Mouse (Mus musculus) lung, postnatal 0 days (tissue): ENCODE data around the gene 1700016K19Rik. TPM values are rescaled to one million over a fixed set of nuclear protein-coding genes. Genes with fewer than 3 reads are reported as not detected.
"Not testable (repeated sequence)": the region's sequence is repeated elsewhere in the genome, so short reads cannot be mapped to it uniquely, and the experiment has no call there.

Experiments used
- ATAC-seq: fragments of 200-750 bp; cut with Nextera tagmentation; 2 replicates; pipeline ENCODE4 v1.8.0; 2017; ENCODE audit warnings: moderate library complexity
- DNase-seq: peaks from one replicate; pipeline ENCODE4 v3.0.0-alpha.2; 2016; ENCODE audit warnings: low spot score
- H3K27ac ChIP-seq: fragments of 300-500 bp; sonication (generic); 2 replicates; pipeline ENCODE4 v1.5.1; 2014; ENCODE audit warnings: antibody characterized with exemption, mild to moderate bottlenecking, low read length, mixed read lengths
- H3K27me3 ChIP-seq: fragments of 300-500 bp; sonication (generic); replicated peaks from 2 replicates; pipeline ENCODE4 v1.6.1; 2014; ENCODE audit warnings: low read length, mixed read lengths; ENCODE audit not compliant: insufficient read depth
- H3K36me3 ChIP-seq: fragments of 300-500 bp; sonication (generic); 2 replicates; pipeline ENCODE4 v1.6.1; 2014; ENCODE audit warnings: low read length, mixed read lengths; ENCODE audit not compliant: insufficient read depth
- H3K4me1 ChIP-seq: fragments of 300-500 bp; sonication (generic); 2 replicates; pipeline ENCODE4 v1.6.1; 2014; ENCODE audit warnings: antibody characterized with exemption, low read depth, low read length, mixed read lengths; ENCODE audit not compliant: insufficient read depth
- H3K4me2 ChIP-seq: fragments of 300-500 bp; sonication (generic); replicated peaks from 2 replicates; pipeline ENCODE4 v1.6.1; 2014; ENCODE audit warnings: low read depth, mild to moderate bottlenecking, low read length, moderate library complexity, mixed read lengths
- H3K4me3 ChIP-seq: fragments of 300-500 bp; sonication (generic); 2 replicates; pipeline ENCODE4 v1.5.1; 2014; ENCODE audit warnings: low read depth, low read length
- H3K9ac ChIP-seq: fragments of 300-500 bp; sonication (generic); replicated peaks from 2 replicates; pipeline ENCODE4 v1.6.1; 2014; ENCODE audit warnings: low read depth, mild to moderate bottlenecking
- H3K9me3 ChIP-seq: fragments of 300-500 bp; sonication (generic); 2 replicates; pipeline ENCODE4 v1.6.1; 2016; ENCODE audit warnings: low read length, mixed read lengths
- CTCF ChIP-seq: IDR thresholded peaks from 2 replicates; pipeline ENCODE4 v1.5.1; 2016; ENCODE audit warnings: antibody characterized with exemption, mild to moderate bottlenecking
- EP300 ChIP-seq: IDR thresholded peaks from 2 replicates; pipeline ENCODE4 v1.6.1; 2016; ENCODE audit warnings: antibody characterized with exemption, mild to moderate bottlenecking, control low read depth
- WGBS: fragments of 180-500 bp; shearing (Covaris S2); extraction: QIAGEN DNeasy Blood & Tissue Kit; methylation state at CpG from one replicate; pipeline ENCODE4 v1.1.7; 2014; 5-methylcytosine and 5-hydroxymethylcytosine counted together
- polyA plus RNA-seq: library from polyadenylated mRNA; unstranded; fragments of >200 nt; fragmentation: Nextera tagmentation; extraction: Ambion mirVana; gene quantifications from 2 replicates; pipeline ENCODE4 v1.2.1, GENCODE M21; 2015

Gene 1700016K19Rik
- polyA plus RNA-seq, 1 experiment from 2014 or later = 15.5 TPM

- no peaks in the 10 kb centered on the region for H3K4me1 ChIP-seq
- no peak overlapping the region for H3K4me3 ChIP-seq
- H3K9ac ChIP-seq = no peak overlapping the region
- TF ChIP-seq CTCF (no peak), EP300 (no peak)
- H3K27me3 ChIP-seq = no peaks in the 10 kb centered on the region
- H3K27ac ChIP-seq = no peak overlapping the region
- no peak for ATAC-seq
- 84% methylated on average over 8 of the region's 8 CpGs for WGBS
- no peak for DNase-seq
- H3K4me2 ChIP-seq = no peak overlapping the region
- H3K9me3 ChIP-seq = no peaks in the 10 kb centered on the region
- H3K36me3 ChIP-seq = no peaks in the 10 kb centered on the region
Measured at GRCm38 (mm10) chr11:75991911-75992310, 7.8 kb upstream of the 1700016K19Rik start.

DNA sequence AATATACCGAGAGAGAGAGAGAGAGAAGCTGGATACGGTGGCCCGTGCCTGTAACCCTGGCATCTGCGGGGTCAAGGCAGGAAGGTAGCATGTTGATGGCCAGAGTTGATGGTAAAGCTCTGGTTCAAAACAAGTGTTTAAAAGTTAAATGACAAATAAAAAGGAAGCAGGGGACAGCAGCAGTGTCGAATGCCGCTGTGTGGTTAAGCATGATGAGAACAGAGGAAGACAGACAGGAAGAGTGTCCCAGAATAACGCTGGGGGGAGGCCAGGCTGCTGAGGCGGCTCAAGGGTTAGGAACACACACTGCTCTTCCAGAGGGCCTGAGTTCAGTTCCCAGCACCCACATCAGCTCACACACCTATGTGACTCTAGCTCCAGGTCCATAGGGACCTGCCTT is 7.2 kb upstream of the 1700016K19Rik start:
- Histone ChIP-seq H3K9ac (no peak overlapping the region), H3K27me3 (no peaks in the 10 kb centered on the region)
- WGBS = 77% methylated on average over 8 of the region's 8 CpGs

GRCm38 (mm10) chr11:75994357-75994756 is 5.4 kb upstream of the 1700016K19Rik start:
- no peak overlapping the region for H3K9ac ChIP-seq
- no peaks in the 10 kb centered on the region for H3K9me3 ChIP-seq
- no peak overlapping the region for H3K4me2 ChIP-seq
- no peaks in the 10 kb centered on the region for H3K4me1 ChIP-seq
- H3K27ac ChIP-seq = no peak overlapping the region
- WGBS = 60% methylated on average over 9 of the region's 9 CpGs
- TF ChIP-seq CTCF (no peak), EP300 (no peak)
- no peaks in the 10 kb centered on the region for H3K36me3 ChIP-seq
- DNase-seq = no peak
- no peaks in the 10 kb centered on the region for H3K27me3 ChIP-seq
- ATAC-seq = no peak
- no peak overlapping the region for H3K4me3 ChIP-seq

More for the DNA sequence above, 7.2 kb upstream of the 1700016K19Rik start:
- ATAC-seq (no peak), DNase-seq (no peak)
- no peak overlapping the region for H3K4me2 ChIP-seq
- H3K36me3 ChIP-seq = no peaks in the 10 kb centered on the region
- no peak for TF ChIP-seq CTCF
- TF ChIP-seq EP300 = no peak
- no peak overlapping the region for H3K27ac ChIP-seq
- no peaks in the 10 kb centered on the region for H3K9me3 ChIP-seq
- no peaks in the 10 kb centered on the region for H3K4me1 ChIP-seq
- no peak overlapping the region for H3K4me3 ChIP-seq

DNA sequence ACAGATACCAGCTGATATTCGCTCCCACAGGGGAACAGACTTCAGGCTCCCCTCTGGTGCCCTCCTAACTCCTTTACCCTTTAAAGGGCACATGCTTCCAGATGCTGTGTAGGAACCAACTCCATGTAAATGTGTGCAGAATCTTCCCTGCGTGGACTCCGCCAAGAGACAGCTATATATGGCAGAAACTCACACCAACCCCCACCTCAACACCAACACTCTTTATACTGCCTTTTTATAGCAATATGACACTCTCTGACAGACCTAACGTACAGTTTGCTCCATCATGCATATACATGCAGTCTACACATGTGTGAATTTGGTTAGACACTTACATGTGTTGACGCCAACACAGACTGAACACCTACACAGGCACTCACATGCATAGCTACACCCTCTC is 989 bp downstream of the 1700016K19Rik start:
- no peak overlapping the region for H3K4me3 ChIP-seq
- 75% methylated on average over 5 of the region's 5 CpGs for WGBS
- no peaks in the 10 kb centered on the region for H3K36me3 ChIP-seq
- no peak overlapping the region for H3K4me2 ChIP-seq
- H3K27me3 ChIP-seq = no peaks in the 10 kb centered on the region; the same call in 1 of the 2 replicates
- no peak overlapping the region for H3K9ac ChIP-seq
- H3K27ac ChIP-seq = no peak overlapping the region
- DNase-seq = no peak
- ATAC-seq = no peak
- no peaks in the 10 kb centered on the region for H3K4me1 ChIP-seq
- TF ChIP-seq EP300 (no peak), CTCF (no peak)
- H3K9me3 ChIP-seq = no peaks in the 10 kb centered on the region

DNA sequence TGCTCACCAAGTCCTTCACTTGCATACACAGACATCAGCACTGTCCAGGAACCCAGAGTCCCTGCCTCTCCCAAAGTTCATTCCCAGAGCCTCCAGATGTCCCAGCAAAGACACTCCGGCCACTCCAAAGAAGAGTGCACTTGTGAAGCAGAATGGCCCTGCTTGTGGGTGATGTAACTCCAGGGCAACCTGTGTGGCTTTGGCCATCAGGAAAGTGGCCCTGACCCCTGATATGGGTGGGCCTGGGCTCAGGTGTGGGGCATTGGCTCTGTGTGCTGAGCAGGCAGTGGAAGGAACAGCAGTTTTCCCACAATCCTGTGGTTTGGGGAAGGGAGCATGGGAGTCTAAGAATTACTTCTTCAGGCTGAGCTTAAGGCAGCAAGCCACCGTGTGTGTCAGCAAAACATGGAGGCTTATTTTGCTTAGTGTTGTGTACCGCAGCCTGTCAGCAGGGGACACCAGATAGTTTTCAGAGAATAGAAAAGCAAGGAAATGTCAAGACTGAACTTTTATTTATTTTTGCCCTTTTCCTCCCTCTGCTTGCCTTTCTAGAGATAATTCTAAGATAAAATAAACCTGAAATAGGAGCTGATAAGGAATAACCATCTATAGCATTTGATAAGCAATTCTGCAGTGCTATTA is 1.6 kb downstream of the 1700016K19Rik start:
- DNase-seq = peak; percentile 32
- TF ChIP-seq CTCF (peak; percentile 63), EP300 (no peak)
- no peaks in the 10 kb centered on the region; the same call in 1 of the 2 replicates for H3K27me3 ChIP-seq
- WGBS = 34% methylated on average over 3 of the region's 3 CpGs
- no peak overlapping the region for H3K4me2 ChIP-seq
- no peaks in the 10 kb centered on the region for H3K9me3 ChIP-seq
- no peak overlapping the region for H3K4me3 ChIP-seq
- no peak overlapping the region for H3K9ac ChIP-seq
- H3K36me3 ChIP-seq = no peaks in the 10 kb centered on the region
- no peaks in the 10 kb centered on the region for H3K4me1 ChIP-seq
- H3K27ac ChIP-seq = no peak overlapping the region
- ATAC-seq = no peak

DNA sequence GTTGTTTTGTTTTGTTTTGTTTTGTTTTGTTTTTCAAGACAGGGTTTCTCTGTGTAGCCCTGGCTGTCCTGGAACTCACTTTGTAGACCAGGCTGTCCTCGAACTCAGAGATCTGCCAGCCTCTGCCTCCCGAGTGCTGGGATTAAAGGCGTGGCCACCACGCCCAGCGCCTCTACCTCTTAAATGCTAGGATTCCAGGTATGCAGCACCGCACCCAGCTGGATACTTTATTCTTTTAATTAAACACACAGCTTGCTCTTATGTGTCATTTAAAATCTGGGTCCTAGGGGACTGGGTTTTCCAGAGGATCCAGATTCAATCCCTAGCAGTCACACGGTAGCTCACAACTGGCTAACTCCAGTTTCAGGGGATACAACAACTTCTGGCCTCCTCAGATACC is 4.6 kb downstream of the 1700016K19Rik start:
- 93% methylated on average over 7 of the region's 7 CpGs for WGBS
- DNase-seq, ATAC-seq, H3K27me3 ChIP-seq, H3K4me2 ChIP-seq, H3K9me3 ChIP-seq, H3K36me3 ChIP-seq, H3K27ac ChIP-seq, H3K4me1 ChIP-seq, H3K9ac ChIP-seq, H3K4me3 ChIP-seq: not testable (repeated sequence)

DNA sequence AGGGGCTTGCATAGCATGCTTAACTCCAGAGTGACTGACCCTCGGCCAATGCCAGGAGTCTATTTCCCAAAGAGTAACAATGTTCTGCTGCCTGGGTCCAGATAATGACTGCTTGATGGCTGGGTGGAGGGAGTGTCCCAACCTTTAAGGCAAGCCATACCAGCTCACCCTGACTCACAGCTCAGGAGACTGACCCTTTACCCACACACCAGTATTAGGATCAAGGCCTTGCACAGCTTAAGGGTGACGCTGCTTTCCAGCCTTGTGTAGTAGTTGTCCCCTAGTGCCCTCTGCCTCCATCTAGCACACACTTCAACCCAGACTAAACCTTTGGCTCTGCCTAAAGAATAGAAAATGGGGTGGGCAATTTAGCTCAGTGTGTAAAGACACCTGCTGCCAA is 8.4 kb downstream of the 1700016K19Rik start:
- Histone ChIP-seq H3K27ac (no peak overlapping the region), H3K4me2 (no peak overlapping the region), H3K4me1 (no peaks in the 10 kb centered on the region), H3K27me3 (no peaks in the 10 kb centered on the region), H3K9me3 (no peaks in the 10 kb centered on the region), H3K4me3 (no peak overlapping the region), H3K36me3 (no peaks in the 10 kb centered on the region), H3K9ac (no peak overlapping the region)
- no peak for TF ChIP-seq CTCF
- TF ChIP-seq EP300 = no peak
- ATAC-seq = no peak
- DNase-seq = no peak
- 79% methylated on average over 2 of the region's 2 CpGs for WGBS
